Mouse (Mus musculus) neural tube, embryonic 13.5 days (tissue): ENCODE measurements around the gene Ano6. TPM values are rescaled to one million over a fixed set of nuclear protein-coding genes. Genes with fewer than 3 reads are reported as not detected.

Experiments used
- ATAC-seq: fragments of 200-750 bp; cut with Nextera tagmentation; 2 replicates; pipeline ENCODE4 v1.8.0; 2017; ENCODE audit warnings: low read depth, mild to moderate bottlenecking, moderate TSS enrichment, moderate library complexity
- H3K27ac ChIP-seq: fragments of 300-500 bp; sonication (generic); replicated peaks from 2 replicates; pipeline ENCODE4 v1.5.1; 2015; ENCODE audit warnings: moderate library complexity, mild to moderate bottlenecking, inconsistent platforms
- H3K27me3 ChIP-seq: fragments of 300-500 bp; sonication (generic); 2 replicates; pipeline ENCODE4 v1.6.1; 2015; ENCODE audit warnings: mild to moderate bottlenecking, inconsistent platforms
- H3K36me3 ChIP-seq: fragments of 300-500 bp; sonication (generic); 2 replicates; pipeline ENCODE4 v1.6.1; 2015; ENCODE audit warnings: mild to moderate bottlenecking, inconsistent platforms
- H3K4me1 ChIP-seq: fragments of 300-500 bp; sonication (generic); replicated peaks from 2 replicates; pipeline ENCODE4 v1.6.1; 2015; ENCODE audit warnings: inconsistent platforms
- H3K4me2 ChIP-seq: fragments of 300-500 bp; sonication (generic); 2 replicates; pipeline ENCODE4 v1.6.1; 2015; ENCODE audit warnings: inconsistent platforms, mild to moderate bottlenecking, moderate library complexity
- H3K4me3 ChIP-seq: fragments of 300-500 bp; sonication (generic); 2 replicates; pipeline ENCODE4 v1.5.1; 2015; ENCODE audit warnings: mild to moderate bottlenecking, inconsistent platforms
- H3K9ac ChIP-seq: fragments of 300-500 bp; sonication (generic); 2 replicates; pipeline ENCODE4 v1.6.1; 2015; ENCODE audit warnings: moderate library complexity, mild to moderate bottlenecking, inconsistent platforms
- H3K9me3 ChIP-seq: fragments of 300-500 bp; sonication (generic); 2 replicates; pipeline ENCODE4 v1.6.1; 2016; ENCODE audit warnings: inconsistent platforms
- WGBS: fragments of 180-500 bp; shearing (Covaris S2); methylation state at CpG from one replicate; pipeline ENCODE4 v1.1.7; 2015; 5-methylcytosine and 5-hydroxymethylcytosine counted together
- polyA plus RNA-seq: library from polyadenylated mRNA; unstranded; fragments of >200 nt; fragmentation: Nextera tagmentation; extraction: Ambion mirVana; gene quantifications from 2 replicates; pipeline ENCODE4 v1.2.1, GENCODE M21; 2015

Ano6 gene
- 30.2 and 30.8 TPM in 2 replicates for polyA plus RNA-seq

- Histone ChIP-seq H3K4me1 (peaks cover 55% of the 10 kb centered on the region), H3K36me3 (no peaks in the 10 kb centered on the region), H3K9me3 (no peaks in the 10 kb centered on the region), H3K4me2 (peak within 1 kb of the TSS; percentile 77), H3K9ac (peak within 1 kb of the TSS; percentile 93), H3K27ac (peak within 1 kb of the TSS; percentile 91), H3K27me3 (no peaks in the 10 kb centered on the region), H3K4me3 (peak within 1 kb of the TSS; percentile 83)
- WGBS: under 1% methylated on average over 51 of the region's 51 CpGs
- peak; percentile 97 for ATAC-seq
These were observed at the start of gene Ano6 for GRCm38 (mm10) chr15:95790529-95791071. TSS of gene Ano6 (plus strand) at chr15:95790843.

GRCm38 (mm10) chr15:95742955-95743354 is 47.7 kb upstream of the Ano6 start:
- no peaks in the 10 kb centered on the region for H3K9me3 ChIP-seq
- no peak overlapping the region for H3K9ac ChIP-seq
- no peak overlapping the region for H3K27ac ChIP-seq
- no peak overlapping the region for H3K4me3 ChIP-seq
- WGBS: 91% methylated on average over 6 of the region's 6 CpGs
- no peaks in the 10 kb centered on the region for H3K36me3 ChIP-seq
- no peaks in the 10 kb centered on the region for H3K4me1 ChIP-seq
- no peak for ATAC-seq
- H3K27me3 ChIP-seq: no peaks in the 10 kb centered on the region
- no peak overlapping the region for H3K4me2 ChIP-seq

GRCm38 (mm10) chr15:95743856-95744255 is 46.8 kb upstream of the Ano6 start:
- Histone ChIP-seq H3K4me1 (no peaks in the 10 kb centered on the region), H3K27ac (no peak overlapping the region), H3K27me3 (no peaks in the 10 kb centered on the region), H3K9ac (no peak overlapping the region), H3K4me2 (no peak overlapping the region), H3K9me3 (no peaks in the 10 kb centered on the region), H3K4me3 (no peak overlapping the region), H3K36me3 (no peaks in the 10 kb centered on the region)
- ATAC-seq: no peak
- 90% methylated on average over 2 of the region's 2 CpGs for WGBS

- Histone ChIP-seq H3K9ac (no peak overlapping the region), H3K4me1 (no peaks in the 10 kb centered on the region), H3K27ac (no peak overlapping the region), H3K36me3 (no peaks in the 10 kb centered on the region), H3K27me3 (no peaks in the 10 kb centered on the region), H3K4me3 (no peak overlapping the region), H3K4me2 (no peak overlapping the region), H3K9me3 (no peaks in the 10 kb centered on the region)
- whole genome bisulfite sequencing: 61% methylated on average over 11 of the region's 11 CpGs
- no peak for ATAC-seq
These were observed 45.1 kb upstream of the Ano6 start for GRCm38 (mm10) chr15:95745346-95746106.

GRCm38 (mm10) chr15:95746513-95746912 is 44.1 kb upstream of the Ano6 start:
- Histone ChIP-seq H3K9me3 (no peaks in the 10 kb centered on the region), H3K4me1 (no peaks in the 10 kb centered on the region), H3K4me2 (no peak overlapping the region), H3K36me3 (no peaks in the 10 kb centered on the region), H3K27me3 (no peaks in the 10 kb centered on the region), H3K4me3 (no peak overlapping the region), H3K9ac (no peak overlapping the region), H3K27ac (no peak overlapping the region)
- ATAC-seq: no peak
- WGBS: 79% methylated on average over 5 of the region's 5 CpGs

- 89% methylated on average over 16 of the region's 16 CpGs for WGBS
- H3K27ac ChIP-seq: no peak overlapping the region
- H3K4me1 ChIP-seq: no peaks in the 10 kb centered on the region
- H3K36me3 ChIP-seq: no peaks in the 10 kb centered on the region
- ATAC-seq: no peak
- no peak overlapping the region for H3K9ac ChIP-seq
- H3K4me3 ChIP-seq: no peak overlapping the region
- H3K27me3 ChIP-seq: no peaks in the 10 kb centered on the region
- H3K4me2 ChIP-seq: no peak overlapping the region
- no peaks in the 10 kb centered on the region for H3K9me3 ChIP-seq
These were observed 43.4 kb upstream of the Ano6 start for GRCm38 (mm10) chr15:95746955-95747931.

GRCm38 (mm10) chr15:95749216-95749615 is 41.4 kb upstream of the Ano6 start:
- no peak overlapping the region for H3K27ac ChIP-seq

GRCm38 (mm10) chr15:95750038-95750437 is 40.6 kb upstream of the Ano6 start:
- no peak overlapping the region for H3K27ac ChIP-seq
- H3K9ac ChIP-seq: no peak overlapping the region
- no peak overlapping the region for H3K4me3 ChIP-seq
- no peaks in the 10 kb centered on the region for H3K36me3 ChIP-seq
- no peaks in the 10 kb centered on the region for H3K4me1 ChIP-seq
- no peaks in the 10 kb centered on the region for H3K9me3 ChIP-seq
- WGBS: 88% methylated on average over 21 of the region's 21 CpGs
- H3K27me3 ChIP-seq: no peaks in the 10 kb centered on the region
- ATAC-seq: no peak
- no peak overlapping the region for H3K4me2 ChIP-seq

More at GRCm38 (mm10) chr15:95749216-95749615, 41.4 kb upstream of the Ano6 start:
- ATAC-seq: no peak
- H3K4me1 ChIP-seq: no peaks in the 10 kb centered on the region
- no peak overlapping the region for H3K4me3 ChIP-seq
- 85% methylated on average over 5 of the region's 5 CpGs for WGBS
- no peaks in the 10 kb centered on the region for H3K27me3 ChIP-seq
- no peak overlapping the region for H3K4me2 ChIP-seq
- no peak overlapping the region for H3K9ac ChIP-seq
- H3K9me3 ChIP-seq: no peaks in the 10 kb centered on the region
- no peaks in the 10 kb centered on the region for H3K36me3 ChIP-seq

- H3K27ac ChIP-seq: no peak overlapping the region
These were observed 38.6 kb upstream of the Ano6 start for GRCm38 (mm10) chr15:95751832-95752676.

GRCm38 (mm10) chr15:95752677-95753019 is 38.0 kb upstream of the Ano6 start:
- Histone ChIP-seq H3K27ac (no peak overlapping the region), H3K4me1 (no peaks in the 10 kb centered on the region), H3K4me2 (no peak overlapping the region), H3K9ac (no peak overlapping the region), H3K27me3 (no peaks in the 10 kb centered on the region), H3K36me3 (no peaks in the 10 kb centered on the region), H3K4me3 (no peak overlapping the region), H3K9me3 (no peaks in the 10 kb centered on the region)
- WGBS: 90% methylated on average over 5 of the region's 5 CpGs
- no peak for ATAC-seq

More at GRCm38 (mm10) chr15:95751832-95752676, 38.6 kb upstream of the Ano6 start:
- no peaks in the 10 kb centered on the region for H3K27me3 ChIP-seq
- no peak overlapping the region for H3K9ac ChIP-seq
- ATAC-seq: no peak
- no peak overlapping the region for H3K4me3 ChIP-seq
- 91% methylated on average over 8 of the region's 8 CpGs for WGBS
- no peaks in the 10 kb centered on the region for H3K9me3 ChIP-seq
- H3K4me2 ChIP-seq: no peak overlapping the region
- no peaks in the 10 kb centered on the region for H3K36me3 ChIP-seq
- H3K4me1 ChIP-seq: no peaks in the 10 kb centered on the region

GRCm38 (mm10) chr15:95753031-95753430 is 37.6 kb upstream of the Ano6 start:
- Histone ChIP-seq H3K4me2 (no peak overlapping the region), H3K36me3 (no peaks in the 10 kb centered on the region), H3K9me3 (no peaks in the 10 kb centered on the region), H3K27me3 (no peaks in the 10 kb centered on the region), H3K4me3 (no peak overlapping the region), H3K4me1 (no peaks in the 10 kb centered on the region), H3K9ac (no peak overlapping the region), H3K27ac (no peak overlapping the region)
- no peak for ATAC-seq
- 81% methylated on average over 5 of the region's 5 CpGs for WGBS
